Mouse (Mus musculus) stomach, postnatal 0 days (tissue): ENCODE measurements around the gene Btbd8.

Source experiments
- CTCF ChIP-seq: IDR thresholded peaks from 2 replicates; pipeline ENCODE4 v1.5.1; 2016; ENCODE audit warnings: antibody characterized with exemption, low read depth, mild to moderate bottlenecking, moderate library complexity
- EP300 ChIP-seq: optimal IDR thresholded peaks from 2 replicates; pipeline ENCODE3; 2016; ENCODE audit warnings: antibody characterized with exemption

GRCm38 (mm10) chr5:107437464-107438281 lies at the start of gene Btbd8:
- 0 out of 2 replicates have a peak, but pooled peaks have one; percentile 2 for TF ChIP-seq CTCF
- peak; percentile 46 for TF ChIP-seq EP300
